Mouse (Mus musculus): ENCODE data around the gene Trmt61a.

Gene Trmt61a

GRCm38 (mm10) chr12:111672176-111672575 is 5.7 kb upstream of the Trmt61a start, which contains the start of gene Ckb:
Gene Ckb (minus strand): TSS chr12:111672338.
- peak; percentile 98 for DNase-seq (ENCODE audit: low read depth, low spot score)

GRCm38 (mm10) chr12:111672581-111672980 is 5.3 kb upstream of the Trmt61a start:
- no peak for DNase-seq (ENCODE audit: low read depth, low spot score)

DNA sequence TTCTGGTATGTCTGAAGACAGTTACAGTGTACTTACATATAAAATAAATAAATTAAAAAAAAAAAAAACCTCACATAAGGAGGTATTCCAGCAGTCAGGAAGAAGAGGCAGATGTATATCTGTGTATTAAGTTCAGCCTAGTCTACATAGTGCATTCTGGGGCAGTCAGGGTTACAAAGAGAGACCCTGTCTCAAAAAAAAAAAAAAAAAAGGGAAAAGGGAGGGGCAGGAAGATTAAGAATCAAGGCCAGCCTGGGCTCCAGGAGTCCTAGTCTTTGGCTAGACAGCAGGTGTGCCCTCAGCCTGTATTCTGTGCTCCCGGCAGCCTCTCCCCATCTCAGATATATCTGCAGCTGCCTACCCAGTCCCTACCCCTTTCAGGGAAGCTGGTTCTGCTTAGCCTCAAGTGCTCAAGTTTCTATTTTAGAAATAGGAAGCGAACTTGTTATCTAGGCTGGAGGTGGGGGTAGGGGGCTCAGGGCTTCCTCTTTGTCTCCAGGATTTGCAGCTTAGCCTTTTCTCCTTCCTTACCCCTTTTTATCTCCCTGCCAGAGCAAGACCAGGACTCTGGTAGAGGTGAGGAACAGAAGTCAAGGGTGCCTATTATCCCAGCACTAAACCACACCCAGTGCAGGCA is 2.9 kb upstream of the Trmt61a start:
- no peak for DNase-seq (ENCODE audit: low read depth, low spot score)

DNA sequence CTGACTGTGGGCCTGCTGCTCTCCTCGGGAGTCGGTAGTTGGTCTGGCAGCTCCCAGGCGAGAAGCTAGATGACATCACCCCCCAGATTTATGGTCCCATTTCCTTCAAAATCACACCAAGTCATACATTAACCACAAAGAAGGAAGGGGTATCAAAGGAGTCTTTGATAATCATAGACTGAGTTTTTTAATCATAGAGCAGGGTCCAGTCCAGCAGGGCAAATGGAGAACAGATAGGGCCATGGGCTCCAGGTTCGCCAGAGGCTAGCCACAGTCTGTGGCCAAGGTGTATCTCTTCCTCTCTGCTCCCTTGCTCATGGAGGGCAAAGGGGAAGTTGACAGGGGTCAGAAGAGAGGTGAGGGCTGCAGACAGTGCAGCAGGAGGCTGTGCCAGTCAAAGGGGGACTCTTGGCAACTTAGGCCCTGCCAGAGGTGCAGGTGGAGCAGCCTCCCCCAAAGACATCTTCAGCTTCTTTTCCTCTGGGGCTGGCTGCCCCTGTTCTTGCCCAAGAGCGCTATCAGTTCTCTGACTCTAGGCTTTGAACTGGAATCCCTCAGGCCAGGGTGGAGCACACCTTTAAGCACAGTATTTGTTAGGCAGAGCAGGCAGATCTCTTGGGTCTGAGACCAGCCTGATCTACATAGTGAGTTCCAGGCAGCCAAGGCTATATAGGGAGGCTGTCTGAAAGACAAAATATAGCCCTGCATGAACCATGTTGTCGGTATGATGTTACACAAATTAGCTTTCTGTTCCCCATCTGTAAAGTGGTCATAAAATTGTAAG is 1.9 kb upstream of the Trmt61a start:
- no peak for DNase-seq (ENCODE audit: low read depth, low spot score)

GRCm38 (mm10) chr12:111677421-111677820 is 484 bp upstream of the Trmt61a start:
- DNase-seq (ENCODE audit: low read depth, low spot score): no peak

DNA sequence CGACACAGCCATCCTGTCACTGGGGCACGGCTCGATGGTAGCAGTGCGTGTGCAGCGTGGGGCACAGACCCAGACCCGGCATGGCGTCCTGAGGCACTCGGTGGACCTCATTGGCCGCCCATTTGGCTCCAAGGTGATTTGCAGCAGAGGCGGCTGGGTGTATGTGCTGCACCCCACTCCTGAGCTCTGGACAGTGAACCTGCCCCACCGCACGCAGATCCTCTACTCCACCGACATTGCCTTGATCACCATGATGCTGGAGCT is 697 bp downstream of the Trmt61a start:
- DNase-seq (ENCODE audit: low read depth, low spot score): no peak

GRCm38 (mm10) chr12:111678997-111679396 is 1.1 kb downstream of the Trmt61a start:
- no peak for DNase-seq (ENCODE audit: low read depth, low spot score)

GRCm38 (mm10) chr12:111680661-111681060 is 2.8 kb downstream of the Trmt61a start:
- no peak for DNase-seq (ENCODE audit: low read depth, low spot score)

DNA sequence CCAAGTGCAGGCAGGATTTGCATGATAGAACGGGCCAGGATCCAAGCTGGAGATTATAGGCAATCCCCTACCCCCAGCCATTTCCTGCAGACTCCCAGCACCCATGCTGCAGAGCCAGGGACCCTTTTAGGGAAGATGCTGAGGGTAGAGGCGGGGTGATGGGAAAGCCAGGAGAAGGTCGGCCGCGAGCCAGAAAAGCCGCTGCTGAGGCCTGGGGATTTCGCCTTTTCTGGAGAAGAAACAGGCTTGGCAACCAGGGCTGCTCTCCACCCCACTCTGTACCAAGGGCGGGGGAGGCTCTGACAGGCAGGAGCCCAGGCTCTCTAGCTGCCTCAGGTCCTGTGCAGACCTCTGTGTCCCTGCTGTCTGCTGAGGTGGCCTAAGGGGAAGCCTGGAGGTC is 3.4 kb downstream of the Trmt61a start:
- peak; percentile 77 for DNase-seq (ENCODE audit: low read depth, low spot score)

DNA sequence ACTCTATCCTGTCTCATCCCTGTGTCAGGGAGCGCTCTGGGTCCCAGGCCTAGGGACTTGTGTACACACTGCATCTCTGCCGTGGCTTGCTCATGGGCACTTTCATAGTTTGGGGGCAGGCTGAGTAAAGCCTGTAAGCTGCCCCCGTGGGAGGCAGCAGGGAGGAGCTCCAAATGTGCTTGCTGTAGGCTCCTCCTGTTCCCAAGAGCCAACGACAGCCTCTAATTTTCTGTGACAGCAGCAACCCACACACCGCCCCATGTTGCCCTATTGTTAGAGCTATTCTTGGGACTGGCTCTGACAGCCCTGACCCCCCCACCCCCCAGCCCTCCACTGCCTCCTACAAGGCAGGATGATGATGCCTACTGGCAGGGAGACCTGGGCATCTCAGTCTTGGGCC is 4.1 kb downstream of the Trmt61a start:
- peak; percentile 92 for DNase-seq (ENCODE audit: low read depth, low spot score)

DNA sequence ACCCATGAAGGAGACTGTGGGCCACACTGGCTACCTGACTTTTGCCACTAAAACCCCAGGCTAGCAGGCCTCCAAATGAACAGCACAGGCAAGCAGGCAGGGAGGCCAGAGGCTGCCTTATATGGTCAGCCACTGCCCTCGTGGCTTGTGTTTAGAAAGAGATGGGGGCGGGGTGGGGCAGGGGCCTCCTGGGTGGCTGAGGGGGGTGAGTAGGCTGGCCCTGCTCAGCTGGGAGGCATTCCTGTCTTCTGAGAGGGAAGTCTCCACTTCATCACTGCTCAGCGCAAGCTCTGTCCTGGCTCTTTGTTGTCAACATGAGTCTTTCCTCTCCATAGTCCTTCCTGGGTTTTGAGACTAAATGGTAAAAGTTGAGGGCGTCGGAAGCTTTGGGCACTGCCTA is 4.9 kb downstream of the Trmt61a start:
- no peak for DNase-seq (ENCODE audit: low read depth, low spot score)

GRCm38 (mm10) chr12:111686390-111686789 is 8.5 kb downstream of the Trmt61a start:
- peak; percentile 74 for DNase-seq (ENCODE audit: low read depth, low spot score)

- DNase-seq (ENCODE audit: low read depth, low spot score): peak; percentile 93
Measured at GRCm38 (mm10) chr12:111687350-111688068, 9.6 kb downstream of the Trmt61a start.

GRCm38 (mm10) chr12:111688069-111688428 is 10.1 kb downstream of the Trmt61a start:
- no peak for DNase-seq (ENCODE audit: low read depth, low spot score)

- DNase-seq (ENCODE audit: low read depth, low spot score): no peak
Measured at GRCm38 (mm10) chr12:111689426-111689825, 11.5 kb downstream of the Trmt61a start.

DNA sequence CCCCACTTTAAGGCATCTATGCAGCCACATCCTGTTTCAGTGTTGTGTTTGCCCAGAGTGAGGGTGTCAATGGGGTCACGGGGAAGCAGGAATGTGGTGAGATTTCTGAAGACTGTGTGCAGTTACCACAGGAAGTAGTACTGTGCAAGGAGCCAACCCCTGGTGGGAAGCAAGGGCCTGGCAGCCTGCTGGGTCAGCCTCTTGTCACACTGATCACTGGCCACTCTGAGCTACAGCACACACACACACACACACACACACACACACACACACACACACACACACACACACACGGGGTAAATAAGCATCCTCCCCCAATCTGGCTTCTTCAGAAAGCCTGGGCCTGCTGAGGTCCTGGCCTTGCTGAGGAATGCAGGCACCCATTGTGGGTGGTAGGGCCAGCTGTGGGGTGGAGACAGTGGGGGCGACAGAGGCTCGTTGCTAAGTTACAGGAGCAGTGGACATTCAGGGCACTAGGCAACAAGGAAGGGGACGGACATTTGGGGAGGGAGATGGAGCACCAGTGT is 13.5 kb downstream of the Trmt61a start:
- peak; percentile 79 for DNase-seq (ENCODE audit: low read depth, low spot score)

DNA sequence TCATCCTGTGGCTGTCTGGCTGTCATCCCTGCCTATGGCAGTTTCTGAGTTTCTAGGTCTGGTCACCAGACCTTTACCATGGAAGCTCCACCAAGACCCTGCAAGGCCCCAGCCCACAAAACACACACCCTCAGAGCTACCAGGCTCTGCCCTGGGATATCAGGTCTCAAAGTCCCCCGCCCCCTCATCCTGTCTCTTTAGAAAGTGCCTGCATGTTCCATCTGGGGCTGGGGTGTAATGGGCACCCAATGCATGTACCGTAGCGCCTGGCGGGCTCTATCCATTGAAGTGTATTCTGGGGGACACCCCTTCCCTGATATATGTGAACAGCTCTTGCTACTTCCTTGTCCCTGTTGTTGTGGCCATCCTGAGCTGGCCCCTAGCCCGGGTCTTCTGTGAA is 15.0 kb downstream of the Trmt61a start:
- DNase-seq (ENCODE audit: low read depth, low spot score): no peak

DNA sequence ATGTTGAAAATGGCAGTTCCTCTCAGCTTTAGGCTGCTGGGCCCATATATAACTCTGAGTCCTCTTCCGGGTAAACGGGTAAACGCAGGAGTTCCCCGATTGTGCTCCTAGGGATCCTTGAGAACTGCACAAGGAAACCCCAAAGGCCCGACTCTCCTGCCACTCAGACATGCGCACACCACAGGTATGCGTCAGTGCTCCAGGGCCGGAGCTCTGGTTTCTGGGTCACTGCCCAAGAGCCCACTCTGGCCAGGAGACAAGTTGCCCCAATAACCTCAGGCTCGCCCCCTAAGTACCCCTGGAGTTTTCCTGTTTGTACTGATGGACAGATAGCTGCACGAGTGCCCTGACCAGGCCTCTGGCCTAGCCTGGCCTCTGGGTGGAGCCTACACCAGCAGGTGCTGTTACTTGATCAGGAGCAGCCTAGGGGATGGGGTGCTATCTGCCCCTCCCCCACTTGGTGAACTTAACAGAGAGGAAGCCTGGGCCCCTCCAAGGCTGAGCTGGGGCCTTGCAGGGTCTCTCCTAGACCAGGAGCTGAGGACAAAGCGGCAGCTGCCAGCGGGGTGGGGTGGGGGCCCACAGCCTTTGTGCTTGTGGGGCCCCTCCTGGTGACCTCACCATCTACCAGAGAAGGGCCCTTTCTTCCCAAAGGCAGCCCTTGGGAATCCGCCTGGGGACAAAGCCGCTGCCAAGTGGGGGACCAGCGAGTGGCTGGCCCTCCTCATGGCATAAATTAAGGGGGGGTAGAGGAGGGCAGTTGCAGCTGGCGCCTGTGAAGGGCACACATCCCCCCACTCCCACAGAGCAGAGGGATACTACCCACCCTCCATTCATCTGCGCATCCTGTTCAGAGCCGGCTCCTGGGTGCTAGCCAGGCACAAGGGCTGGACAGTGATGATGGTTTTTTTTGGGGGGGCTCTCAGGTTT is 15.7 kb downstream of the Trmt61a start:
- DNase-seq (ENCODE audit: low read depth, low spot score): peak; percentile 95

- DNase-seq (ENCODE audit: low read depth, low spot score): no peak
Measured at GRCm38 (mm10) chr12:111694271-111694781, 16.4 kb downstream of the Trmt61a start.

GRCm38 (mm10) chr12:111694880-111695804 is 17.2 kb downstream of the Trmt61a start:
- peak; percentile 78 for DNase-seq (ENCODE audit: low read depth, low spot score)

Data from brain, adult 2 months (tissue).